Mouse (Mus musculus): ENCODE measurements at regions not wholly inside any gene's neighbourhood (a gene's known extent, or its start where the extent isn't known, plus 50 kb on each side); places are given as distances from the start of the nearest gene placed in this dataset.

GRCm38 (mm10) chr13:32544986-32545740 is 206.6 kb upstream of the Gmds start:
- ATAC-seq (replicated peaks; ENCODE audit: low read depth, poor library complexity, severe bottlenecking): peak; percentile 98

- no peak for ATAC-seq (replicated peaks; ENCODE audit: low read depth, poor library complexity, severe bottlenecking)
Measured at GRCm38 (mm10) chr13:32541611-32542010, 203.1 kb upstream of the Gmds start.

- no peak for ATAC-seq (replicated peaks; ENCODE audit: low read depth, poor library complexity, severe bottlenecking)
Measured at GRCm38 (mm10) chr13:32536241-32536640, 197.7 kb upstream of the Gmds start.

GRCm38 (mm10) chr13:32535602-32536001 is 197.1 kb upstream of the Gmds start:
- ATAC-seq (replicated peaks; ENCODE audit: low read depth, poor library complexity, severe bottlenecking): no peak

- ATAC-seq (replicated peaks; ENCODE audit: low read depth, poor library complexity, severe bottlenecking): no peak
Measured at GRCm38 (mm10) chr13:32530926-32531512, 192.5 kb upstream of the Gmds start.

- ATAC-seq (replicated peaks; ENCODE audit: low read depth, poor library complexity, severe bottlenecking): no peak
Measured at GRCm38 (mm10) chr13:32518611-32519344, 180.2 kb upstream of the Gmds start.

- ATAC-seq (replicated peaks; ENCODE audit: low read depth, poor library complexity, severe bottlenecking): no peak
Measured at GRCm38 (mm10) chr13:32517514-32517913, 179.0 kb upstream of the Gmds start.

GRCm38 (mm10) chr13:32509231-32510023 is 170.9 kb upstream of the Gmds start:
- no peak for ATAC-seq (replicated peaks; ENCODE audit: low read depth, poor library complexity, severe bottlenecking)

- ATAC-seq (replicated peaks; ENCODE audit: low read depth, poor library complexity, severe bottlenecking): no peak
Measured at GRCm38 (mm10) chr13:32508447-32508846, 169.9 kb upstream of the Gmds start.

- ATAC-seq (replicated peaks; ENCODE audit: low read depth, poor library complexity, severe bottlenecking): no peak
Measured at GRCm38 (mm10) chr13:32507825-32508224, 169.3 kb upstream of the Gmds start.

- ATAC-seq (replicated peaks; ENCODE audit: low read depth, poor library complexity, severe bottlenecking): no peak
Measured at GRCm38 (mm10) chr13:32498205-32498790, 159.8 kb upstream of the Gmds start.

- ATAC-seq (replicated peaks; ENCODE audit: low read depth, poor library complexity, severe bottlenecking): no peak
Measured at GRCm38 (mm10) chr13:32496263-32496662, 157.7 kb upstream of the Gmds start.

GRCm38 (mm10) chr13:32495063-32495462 is 156.5 kb upstream of the Gmds start:
- ATAC-seq (replicated peaks; ENCODE audit: low read depth, poor library complexity, severe bottlenecking): peak; percentile 67

- no peak for ATAC-seq (replicated peaks; ENCODE audit: low read depth, poor library complexity, severe bottlenecking)
Measured at GRCm38 (mm10) chr13:32493806-32494205, 155.3 kb upstream of the Gmds start.

- ATAC-seq (replicated peaks; ENCODE audit: low read depth, poor library complexity, severe bottlenecking): peak; percentile 48; the same call in 1 of the 2 replicates
Measured at GRCm38 (mm10) chr13:32493309-32493708, 154.8 kb upstream of the Gmds start.

- no peak for ATAC-seq (replicated peaks; ENCODE audit: low read depth, poor library complexity, severe bottlenecking)
Measured at GRCm38 (mm10) chr13:32492566-32492965, 154.0 kb upstream of the Gmds start.

- no peak for ATAC-seq (replicated peaks; ENCODE audit: low read depth, poor library complexity, severe bottlenecking)
Measured at GRCm38 (mm10) chr13:32481444-32482058, 143.0 kb upstream of the Gmds start.

GRCm38 (mm10) chr13:32480029-32480428 is 141.5 kb upstream of the Gmds start:
- ATAC-seq (replicated peaks; ENCODE audit: low read depth, poor library complexity, severe bottlenecking): no peak

GRCm38 (mm10) chr13:32479118-32479818 is 140.7 kb upstream of the Gmds start:
- no peak for ATAC-seq (replicated peaks; ENCODE audit: low read depth, poor library complexity, severe bottlenecking)
